Mouse (Mus musculus) thymus, adult 18-20 months (tissue): ENCODE data around the gene Nrsn1.
"Not testable (repeated sequence)": the region's sequence is repeated elsewhere in the genome, so short reads cannot be mapped to it uniquely, and the experiment has no call there.

Experiments
- DNase-seq, 2 experiments: peaks; one replicate each; pipeline ENCODE4 v3.0.0; 2022; ENCODE audit warnings: mixed read lengths in 2 of 2

The Nrsn1 gene

GRCm38 (mm10) chr13:25270402-25270801 is at the start of gene Nrsn1:
Nrsn1 (minus strand) TSS chr13:25270502.
- not testable (repeated sequence) for DNase-seq

GRCm38 (mm10) chr13:25312059-25312458 is 41.8 kb upstream of the Nrsn1 start:
- no peak for DNase-seq

DNA sequence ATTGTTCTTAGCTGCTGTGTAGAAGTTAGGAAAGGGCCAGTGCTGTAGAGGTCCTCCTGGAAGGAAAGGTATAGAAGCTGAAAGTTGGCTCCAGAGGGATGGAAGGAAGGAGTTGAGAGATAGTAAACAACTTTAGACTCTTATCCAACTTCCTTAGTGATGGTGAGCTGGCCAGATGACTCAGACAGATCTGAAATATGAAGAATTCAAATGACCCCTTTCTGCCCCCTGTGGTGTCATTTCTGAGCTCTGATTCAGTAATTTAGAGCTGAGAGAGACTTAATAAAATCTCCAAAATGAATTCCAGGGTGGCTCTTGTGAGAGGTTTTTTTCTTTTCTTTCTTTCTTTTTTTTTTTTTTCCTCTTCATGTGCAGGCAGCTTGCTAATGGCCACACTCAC is 39.8 kb upstream of the Nrsn1 start:
- DNase-seq, result no peak

GRCm38 (mm10) chr13:25288736-25289135 is 18.4 kb upstream of the Nrsn1 start:
- DNase-seq, result no peak

- no peak for DNase-seq
Observed at GRCm38 (mm10) chr13:25274934-25275565, 4.7 kb upstream of the Nrsn1 start.

- no peak for DNase-seq
Observed at GRCm38 (mm10) chr13:25272189-25272588, 1.9 kb upstream of the Nrsn1 start.

DNA sequence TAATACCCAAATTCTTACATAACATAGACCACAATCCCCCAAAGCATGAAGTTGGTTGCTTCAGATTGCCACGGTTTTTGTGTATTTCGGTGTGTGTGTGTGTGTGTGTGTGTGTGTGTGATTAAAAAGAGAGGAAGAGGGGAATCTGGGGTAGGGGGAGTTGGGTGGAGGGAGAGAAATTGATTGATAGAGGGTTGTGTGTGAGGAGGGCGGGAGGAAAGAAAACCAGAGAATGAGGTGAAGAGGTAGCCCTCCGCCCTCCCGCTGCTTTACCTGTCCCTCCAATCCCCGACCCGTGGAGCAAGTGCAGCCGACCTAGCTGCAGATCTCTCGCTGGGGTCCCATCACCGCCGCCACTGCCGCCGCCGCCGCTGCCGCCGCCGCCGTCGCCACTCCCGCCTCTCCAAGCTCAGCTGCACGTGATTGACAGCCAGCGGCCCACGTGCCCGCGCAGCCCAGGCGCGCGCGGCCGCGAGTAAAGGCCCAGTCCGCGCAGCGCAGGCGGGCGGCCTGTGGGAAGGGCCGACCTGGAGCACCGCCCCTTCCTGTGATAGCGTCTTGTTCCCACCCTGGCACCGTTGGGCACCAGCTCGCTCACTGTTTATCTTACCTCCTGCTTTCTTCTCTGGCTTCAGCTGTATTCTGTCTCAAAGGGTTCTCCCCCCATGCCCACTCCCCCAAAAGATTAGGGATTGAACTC is 583 bp downstream of the Nrsn1 start:
- DNase-seq, result no peak

GRCm38 (mm10) chr13:25269039-25269438 is 1.3 kb downstream of the Nrsn1 start:
- no peak for DNase-seq

GRCm38 (mm10) chr13:25262748-25263147 is 7.6 kb downstream of the Nrsn1 start:
- DNase-seq, result no peak

DNA sequence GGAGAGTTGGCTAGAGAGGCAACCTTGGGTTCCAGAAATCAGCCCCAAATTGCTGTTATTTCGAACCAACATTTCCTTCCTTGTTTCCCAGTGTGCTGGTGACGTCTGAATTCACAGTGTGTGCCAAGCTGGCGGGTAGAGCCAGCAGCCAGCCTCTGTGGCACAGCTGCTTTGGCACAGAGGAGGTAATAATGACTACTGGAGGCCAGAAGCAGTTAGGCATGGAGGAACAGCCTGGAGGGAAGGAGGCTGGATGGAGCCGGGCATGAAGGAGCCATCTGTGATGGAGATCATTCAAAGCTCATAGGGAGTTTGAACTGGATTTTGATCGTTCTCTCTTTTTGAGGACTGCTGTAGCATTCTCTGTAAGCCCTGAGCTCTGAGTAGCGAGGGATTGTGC is 12.7 kb downstream of the Nrsn1 start:
- DNase-seq, result no peak

DNA sequence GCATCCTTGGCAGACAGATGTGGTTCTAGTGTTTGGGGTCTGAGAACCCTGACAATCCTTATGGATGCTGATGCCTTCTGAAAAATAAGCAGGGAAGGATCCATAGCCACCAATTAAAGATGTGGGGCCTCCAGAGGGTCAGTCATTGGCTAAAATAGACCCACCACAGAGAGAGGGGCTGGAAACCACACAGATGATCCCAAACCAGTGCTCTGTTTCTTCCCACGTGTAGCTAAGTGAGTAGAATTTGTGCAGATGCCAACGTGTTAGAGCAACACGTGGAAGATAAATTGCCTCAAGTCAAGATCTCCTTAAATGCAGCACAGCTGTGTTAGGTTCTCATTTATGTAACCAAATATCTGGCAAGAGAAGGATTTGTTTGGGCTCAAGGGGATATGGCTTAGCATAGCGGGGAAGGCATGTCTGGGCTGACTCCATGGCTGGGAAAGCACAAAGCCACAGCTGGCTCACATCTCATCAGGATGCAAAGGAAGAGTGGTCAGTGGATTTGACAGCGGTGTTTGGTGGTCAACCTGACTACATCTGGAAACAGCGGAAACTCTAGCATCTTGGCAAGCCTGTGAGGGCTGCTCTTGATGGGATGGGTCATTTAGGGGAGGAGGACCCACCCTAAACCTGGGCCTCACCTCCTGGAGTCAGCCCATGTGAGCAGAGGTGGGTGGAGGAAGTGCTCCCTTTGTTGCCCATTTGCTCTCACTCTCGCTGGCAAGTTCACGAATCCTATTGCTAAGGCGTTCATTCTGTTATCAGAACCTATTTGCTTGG is 15.6 kb downstream of the Nrsn1 start:
- DNase-seq, result no peak

GRCm38 (mm10) chr13:25251893-25252292 is 18.4 kb downstream of the Nrsn1 start:
- no peak for DNase-seq

GRCm38 (mm10) chr13:25220186-25220787 is 50.0 kb downstream of the Nrsn1 start:
- DNase-seq, result no peak

- DNase-seq, result no peak
Observed at GRCm38 (mm10) chr13:25218394-25218793, 51.9 kb downstream of the Nrsn1 start.

DNA sequence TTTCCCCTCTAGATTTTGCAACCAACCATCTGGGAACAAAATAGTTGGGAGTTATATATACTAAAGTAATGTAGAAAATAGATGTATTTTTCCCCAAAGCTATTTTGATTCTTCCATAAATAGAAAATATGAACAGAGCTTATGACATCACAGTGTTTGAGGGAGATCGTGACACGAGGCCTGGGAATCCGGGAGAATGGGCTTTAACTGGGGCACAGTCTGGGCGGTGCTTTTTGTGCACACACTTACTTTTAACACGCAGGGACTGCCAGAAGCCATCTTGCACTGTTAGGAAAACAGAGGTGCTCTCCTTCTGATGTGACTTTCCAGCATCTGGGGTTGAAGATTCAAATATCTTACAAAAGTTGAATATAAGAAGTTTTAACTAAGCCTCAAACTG is 63.4 kb downstream of the Nrsn1 start:
- no peak for DNase-seq
